Mouse (Mus musculus) liver, adult 2 months (tissue): ENCODE data around the gene Fat4. TPM values are rescaled to one million over a fixed set of nuclear protein-coding genes. Genes with fewer than 3 reads are reported as not detected.

Experiments used
- DNase-seq: peaks from one replicate; pipeline ENCODE4 v3.0.0-alpha.2; 2011; ENCODE audit warnings: low read depth, low spot score; ENCODE audit errors: extremely low read depth
- H3K27ac ChIP-seq: fragments of 200-500 bp; replicated peaks from 2 replicates; pipeline ENCODE4 v1.5.1; 2012; ENCODE audit warnings: low read depth, mild to moderate bottlenecking, control low read depth, inconsistent platforms, low read length; ENCODE audit not compliant: insufficient read depth
- H3K27me3 ChIP-seq: fragments of 200-500 bp; 2 replicates; pipeline ENCODE4 v1.6.1; 2012; ENCODE audit warnings: mild to moderate bottlenecking, moderate library complexity, low read length, inconsistent platforms; ENCODE audit not compliant: control insufficient read depth, insufficient read depth
- H3K36me3 ChIP-seq: fragments of 200-500 bp; 2 replicates; pipeline ENCODE4 v1.6.1; 2012; ENCODE audit warnings: low read length, inconsistent platforms; ENCODE audit not compliant: control insufficient read depth, insufficient read depth
- H3K4me1 ChIP-seq: fragments of 200-500 bp; 2 replicates; pipeline ENCODE4 v1.6.1; 2011; ENCODE audit warnings: low read length; ENCODE audit not compliant: control insufficient read depth, insufficient read depth
- H3K4me3 ChIP-seq: fragments of 200-500 bp; 2 replicates; pipeline ENCODE4 v1.5.1; 2011; ENCODE audit warnings: low read depth, mild to moderate bottlenecking, control low read depth, low read length, moderate library complexity; ENCODE audit not compliant: insufficient read depth
- H3K79me2 ChIP-seq: fragments of 200-500 bp; 2 replicates; pipeline ENCODE4 v1.6.1; 2012; ENCODE audit warnings: inconsistent platforms, mild to moderate bottlenecking, low read length, moderate library complexity; ENCODE audit not compliant: control insufficient read depth, insufficient read depth
- H3K9ac ChIP-seq: fragments of 200-500 bp; 2 replicates; pipeline ENCODE4 v1.6.1; 2012; ENCODE audit warnings: low read depth, mild to moderate bottlenecking, control low read depth, inconsistent platforms, low read length
- CTCF ChIP-seq: fragments of 200-500 bp; IDR thresholded peaks from 2 replicates; pipeline ENCODE4 v1.5.1; 2011; ENCODE audit warnings: low read depth, low read length, control low read depth
- POLR2A ChIP-seq: fragments of 200-500 bp; IDR thresholded peaks from 2 replicates; pipeline ENCODE4 v1.6.1; 2011; ENCODE audit warnings: low read length, control low read depth; ENCODE audit not compliant: insufficient read depth; ENCODE audit errors: extremely low read depth
- WGBS: fragments of 180-500 bp; shearing (Covaris S2); methylation state at CpG from one replicate; pipeline ENCODE4 v1.1.7; 2018; 5-methylcytosine and 5-hydroxymethylcytosine counted together
- polyA plus RNA-seq: library from polyadenylated mRNA; depleted of rRNA; stranded (reverse); fragments of >200 nt; gene quantifications from 2 replicates; pipeline ENCODE4 v1.2.3, GENCODE M21; 2012
- total RNA-seq: library from RNA; depleted of rRNA; stranded (reverse); fragments of >200 nt; gene quantifications from 2 replicates; pipeline ENCODE4 v1.2.3, GENCODE M21; 2014

The Fat4 gene
- total and polyA plus RNA-seq, 2 experiments: 0.27 to 1.8 TPM

GRCm38 (mm10) chr3:38923251-38923686 is 36.5 kb downstream of the Fat4 start:
- TF ChIP-seq CTCF (no peak), POLR2A (no peak)
- DNase-seq: no peak
- WGBS: 72% methylated on average over 7 of the region's 7 CpGs
- H3K9ac ChIP-seq: no peak overlapping the region
- H3K79me2 ChIP-seq: no peaks in the 10 kb centered on the region
- no peaks in the 10 kb centered on the region for H3K4me1 ChIP-seq
- H3K27ac ChIP-seq: no peak overlapping the region
- H3K36me3 ChIP-seq: no peaks in the 10 kb centered on the region
- H3K4me3 ChIP-seq: no peak overlapping the region
- no peaks in the 10 kb centered on the region for H3K27me3 ChIP-seq

DNA sequence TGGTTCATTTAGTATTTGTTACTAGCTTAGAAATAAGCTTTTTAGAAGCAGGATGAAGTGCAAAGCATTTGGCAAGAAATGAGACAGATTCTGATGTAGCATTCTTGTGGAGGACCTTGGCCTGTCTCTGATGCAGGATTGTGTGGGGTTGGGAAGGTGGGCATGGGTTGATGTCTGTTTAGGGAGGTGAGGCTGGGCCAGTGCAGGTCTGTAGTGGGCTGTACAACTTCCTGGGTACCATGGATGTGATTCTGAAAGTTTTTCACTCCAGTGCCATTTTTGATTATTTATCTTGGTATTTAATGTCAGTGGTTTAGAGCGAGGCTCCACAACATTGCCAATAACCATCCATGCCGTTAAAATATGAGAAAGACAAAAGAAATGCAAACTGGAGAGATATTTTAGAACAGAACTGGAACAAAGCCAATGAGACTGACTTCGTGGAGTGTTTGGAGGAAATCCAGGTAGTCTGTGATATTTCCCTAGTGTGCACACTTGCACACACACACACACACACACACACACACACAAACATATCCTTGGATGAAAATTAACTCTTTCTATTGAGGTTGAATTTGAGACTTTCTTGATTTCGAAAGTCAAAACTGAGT is 41.4 kb downstream of the Fat4 start:
- no peaks in the 10 kb centered on the region for H3K4me1 ChIP-seq
- TF ChIP-seq CTCF (no peak), POLR2A (no peak)
- WGBS: 62% methylated on average over 4 of the region's 4 CpGs

DNA sequence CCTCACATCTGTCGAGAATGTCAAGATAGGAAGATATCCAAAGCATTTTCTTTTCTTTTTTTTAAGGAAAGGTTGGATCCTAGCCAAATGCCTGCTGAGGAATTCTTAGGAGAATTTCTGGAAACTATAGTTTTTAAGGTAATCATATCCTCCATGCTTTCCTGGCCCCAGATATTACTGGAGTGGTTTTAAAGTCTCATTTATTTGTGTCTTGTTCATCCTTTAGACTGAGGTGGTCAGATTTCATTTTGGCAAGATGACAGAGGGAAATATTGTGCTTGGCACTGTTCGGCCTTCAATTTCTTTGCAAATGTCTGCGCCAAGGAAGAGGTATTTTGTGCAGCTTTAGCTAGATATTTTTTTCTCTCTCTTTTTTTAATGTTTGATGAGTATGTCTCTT is 42.0 kb downstream of the Fat4 start:
- no peak for DNase-seq
- WGBS: 70% methylated on average over 3 of the region's 3 CpGs
- no peaks in the 10 kb centered on the region for H3K4me1 ChIP-seq
- H3K36me3 ChIP-seq: no peaks in the 10 kb centered on the region
- H3K27ac ChIP-seq: no peak overlapping the region
- no peaks in the 10 kb centered on the region for H3K27me3 ChIP-seq
- no peaks in the 10 kb centered on the region for H3K79me2 ChIP-seq
- TF ChIP-seq POLR2A (no peak), CTCF (no peak)
- no peak overlapping the region for H3K4me3 ChIP-seq
- no peak overlapping the region for H3K9ac ChIP-seq

More for the DNA sequence above, 41.4 kb downstream of the Fat4 start:
- Histone ChIP-seq H3K79me2 (no peaks in the 10 kb centered on the region), H3K27ac (no peak overlapping the region), H3K4me3 (no peak overlapping the region), H3K27me3 (no peaks in the 10 kb centered on the region), H3K36me3 (no peaks in the 10 kb centered on the region), H3K9ac (no peak overlapping the region)
- DNase-seq: no peak

GRCm38 (mm10) chr3:38934780-38935179 is 48.0 kb downstream of the Fat4 start:
- H3K27me3 ChIP-seq: no peaks in the 10 kb centered on the region
- no peaks in the 10 kb centered on the region for H3K36me3 ChIP-seq
- no peaks in the 10 kb centered on the region; the same call in 1 of the 2 replicates for H3K4me1 ChIP-seq
- H3K79me2 ChIP-seq: no peaks in the 10 kb centered on the region
- TF ChIP-seq CTCF (no peak), POLR2A (no peak)
- H3K4me3 ChIP-seq: no peak overlapping the region
- H3K27ac ChIP-seq: no peak overlapping the region
- DNase-seq: no peak
- H3K9ac ChIP-seq: no peak overlapping the region
- WGBS: 84% methylated on average over 7 of the region's 7 CpGs

DNA sequence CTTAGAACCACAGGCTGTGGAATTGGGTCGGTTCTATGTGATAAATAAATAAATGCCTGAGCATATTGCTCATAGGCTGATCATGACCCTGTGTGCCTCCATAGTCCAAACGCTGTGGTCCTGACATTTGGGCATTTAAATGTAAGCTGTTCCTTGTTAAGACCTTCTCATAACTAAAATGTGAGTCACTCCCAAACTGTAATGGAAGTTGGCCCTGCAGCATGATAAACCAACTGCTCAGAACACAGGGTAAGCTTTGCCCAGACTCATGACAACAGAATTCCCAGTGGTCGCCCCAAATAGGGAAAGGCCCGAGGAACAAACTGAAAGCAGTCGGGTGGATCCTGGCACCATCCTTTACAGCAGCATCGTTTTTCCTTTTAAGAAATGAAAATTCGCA is 49.7 kb downstream of the Fat4 start:
- Histone ChIP-seq H3K79me2 (no peaks in the 10 kb centered on the region), H3K27ac (peak overlapping the region; percentile 48), H3K27me3 (no peaks in the 10 kb centered on the region), H3K9ac (no peak overlapping the region), H3K36me3 (no peaks in the 10 kb centered on the region), H3K4me1 (peaks cover 2% of the 10 kb centered on the region; the same call in 1 of the 2 replicates), H3K4me3 (no peak overlapping the region)
- 72% methylated on average over 7 of the region's 7 CpGs for WGBS
- no peak for DNase-seq
- no peak for TF ChIP-seq POLR2A
- no peak for TF ChIP-seq CTCF

DNA sequence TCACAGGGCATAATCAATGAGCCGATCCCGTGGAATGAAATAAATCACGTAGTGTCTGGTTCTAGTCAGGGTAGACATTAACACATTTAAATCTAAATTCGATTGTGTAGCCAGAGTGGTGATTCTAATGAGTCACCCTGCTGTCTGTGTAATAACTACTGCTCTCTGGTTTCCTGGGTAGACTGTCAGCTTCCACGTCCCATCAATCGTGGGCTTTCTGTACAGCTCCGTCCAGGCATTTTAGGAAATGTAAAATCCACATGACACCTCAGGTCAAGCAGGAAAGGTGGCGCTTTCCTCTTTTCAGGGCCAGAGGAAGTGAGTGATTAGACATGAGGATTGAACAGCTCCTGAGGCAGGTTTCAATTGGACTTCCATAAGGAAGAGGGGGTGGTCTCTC is 50.4 kb downstream of the Fat4 start:
- H3K27me3 ChIP-seq: no peaks in the 10 kb centered on the region
- H3K79me2 ChIP-seq: no peaks in the 10 kb centered on the region
- H3K4me1 ChIP-seq: peaks cover 2% of the 10 kb centered on the region; the same call in 1 of the 2 replicates
- no peaks in the 10 kb centered on the region for H3K36me3 ChIP-seq
- no peak overlapping the region for H3K4me3 ChIP-seq
- peak; percentile 9 for DNase-seq
- no peak for TF ChIP-seq CTCF
- H3K27ac ChIP-seq: no peak overlapping the region
- WGBS: 78% methylated on average over 8 of the region's 8 CpGs
- no peak overlapping the region for H3K9ac ChIP-seq
